Mouse (Mus musculus) lung, postnatal 25 days (tissue): ENCODE measurements around the gene Nfe2.
"Not testable (repeated sequence)": the region's sequence is repeated elsewhere in the genome, so short reads cannot be mapped to it uniquely, and the experiment has no call there.

Experiments
- DNase-seq: peaks from one replicate; pipeline ENCODE4 v3.0.0; 2022; ENCODE audit warnings: low spot score

Nfe2 gene

GRCm38 (mm10) chr15:103290843-103291242 lies 32.6 kb upstream of the Nfe2 start:
- DNase-seq = no peak

DNA sequence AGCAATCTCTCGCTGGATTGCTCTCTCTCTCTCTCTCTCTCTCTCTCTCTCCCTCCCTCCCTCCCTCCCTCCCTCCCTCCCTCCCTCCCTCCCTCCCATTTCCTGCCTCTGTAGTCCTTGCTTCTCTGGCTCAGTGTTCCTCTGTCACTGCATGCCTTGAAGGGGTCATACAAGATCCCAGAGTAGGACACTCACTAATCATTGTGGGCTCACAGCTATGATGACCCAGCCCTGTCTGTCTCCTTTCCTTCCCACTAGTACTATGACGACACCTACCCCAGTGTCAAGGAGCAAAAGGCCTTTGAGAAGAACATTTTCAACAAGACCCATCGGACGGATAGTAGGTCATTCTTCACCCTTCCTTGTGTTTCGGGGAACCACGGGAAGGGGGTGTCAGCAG lies 32.2 kb upstream of the Nfe2 start:
- DNase-seq = no peak

DNA sequence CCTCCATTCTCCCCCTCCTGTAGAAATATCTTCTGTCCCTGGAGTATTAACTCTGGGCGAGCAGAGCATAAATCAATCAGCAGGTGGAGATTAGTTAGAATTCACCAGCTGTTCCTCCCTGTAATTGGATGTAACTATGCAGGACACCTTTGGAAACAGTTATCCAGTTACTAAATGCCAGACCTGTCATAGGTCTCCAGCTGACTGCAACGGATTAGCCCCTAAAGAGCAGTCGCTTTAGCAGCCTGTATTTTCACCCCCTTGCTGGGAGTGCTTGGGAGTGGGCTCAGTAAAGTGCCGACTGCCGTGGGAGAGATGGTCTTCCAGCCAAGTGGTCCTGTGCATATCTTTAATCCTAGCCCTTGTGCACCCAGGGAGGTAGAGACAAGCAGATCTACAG lies 31.4 kb upstream of the Nfe2 start:
- DNase-seq = no peak

DNA sequence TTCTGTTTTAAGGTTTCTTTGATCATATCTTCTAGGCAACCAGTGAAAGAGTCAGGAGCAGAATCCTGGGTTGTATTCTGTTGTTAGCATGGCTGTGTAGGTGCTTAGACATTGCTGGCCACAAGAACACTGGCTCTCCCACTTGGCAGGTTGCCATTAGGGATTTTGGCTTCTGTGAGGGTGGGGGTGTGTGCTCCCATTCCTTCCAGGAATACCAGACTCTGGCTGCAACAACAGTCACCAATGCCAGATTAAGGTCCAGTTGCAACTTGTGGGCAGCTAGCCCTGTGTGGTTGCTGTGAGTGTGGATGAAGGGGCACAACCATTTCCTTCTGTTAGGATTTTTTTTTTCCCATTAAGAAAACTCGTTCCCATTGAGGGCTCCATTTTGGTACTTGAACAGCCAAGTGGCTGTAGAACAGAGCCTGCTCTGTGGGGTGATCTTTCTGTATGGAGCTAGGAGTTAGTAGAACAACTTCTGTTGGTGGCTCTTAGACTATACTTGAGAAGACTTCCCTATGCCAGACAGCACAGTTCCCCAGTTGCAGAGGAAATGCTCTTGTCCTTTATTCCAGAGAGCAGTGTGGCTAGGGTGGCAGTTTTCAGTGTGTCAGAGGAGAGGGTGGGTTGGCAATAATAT lies 27.7 kb upstream of the Nfe2 start:
- peak; percentile 29 for DNase-seq

DNA sequence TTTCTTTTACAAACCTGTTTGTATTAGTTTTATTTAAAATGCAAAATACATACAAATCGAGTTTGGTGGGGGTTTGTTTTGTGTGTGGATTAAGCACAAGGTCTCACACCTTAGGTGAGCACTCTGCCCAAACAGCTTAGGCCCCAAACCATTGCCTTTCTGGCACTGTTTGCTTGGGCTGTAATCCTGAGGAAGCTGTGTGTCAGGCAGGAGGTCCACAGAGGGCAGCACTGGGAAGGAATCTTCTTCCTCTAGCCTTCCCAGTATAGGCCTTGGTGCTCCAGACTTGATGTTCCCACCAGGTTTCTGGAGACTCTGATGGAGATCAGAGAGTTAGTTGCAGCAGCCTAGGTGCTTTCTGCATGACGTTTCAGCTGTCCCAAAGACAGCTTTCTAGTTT lies 26.4 kb upstream of the Nfe2 start:
- DNase-seq = no peak

DNA sequence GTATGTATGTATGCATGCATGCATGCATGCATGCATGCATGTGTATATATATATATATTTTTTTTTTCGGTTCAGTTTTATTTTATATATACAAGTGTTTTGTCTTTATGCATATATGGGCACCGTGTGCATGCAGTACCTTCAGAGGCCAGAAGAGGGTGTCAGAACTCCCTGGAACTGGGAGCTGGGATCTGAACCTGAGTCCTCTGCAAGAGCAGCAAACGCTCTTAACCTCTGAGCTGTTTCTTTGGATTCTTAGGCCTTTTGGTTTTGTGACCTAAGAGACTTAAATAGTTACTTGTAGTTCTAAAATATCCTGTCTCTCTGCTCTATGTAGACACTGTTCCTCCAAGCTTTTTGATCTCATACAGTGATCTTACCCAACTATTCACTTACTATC lies 25.9 kb upstream of the Nfe2 start:
- no peak for DNase-seq

- no peak for DNase-seq
Measured at GRCm38 (mm10) chr15:103281465-103282205, 23.4 kb upstream of the Nfe2 start.

DNA sequence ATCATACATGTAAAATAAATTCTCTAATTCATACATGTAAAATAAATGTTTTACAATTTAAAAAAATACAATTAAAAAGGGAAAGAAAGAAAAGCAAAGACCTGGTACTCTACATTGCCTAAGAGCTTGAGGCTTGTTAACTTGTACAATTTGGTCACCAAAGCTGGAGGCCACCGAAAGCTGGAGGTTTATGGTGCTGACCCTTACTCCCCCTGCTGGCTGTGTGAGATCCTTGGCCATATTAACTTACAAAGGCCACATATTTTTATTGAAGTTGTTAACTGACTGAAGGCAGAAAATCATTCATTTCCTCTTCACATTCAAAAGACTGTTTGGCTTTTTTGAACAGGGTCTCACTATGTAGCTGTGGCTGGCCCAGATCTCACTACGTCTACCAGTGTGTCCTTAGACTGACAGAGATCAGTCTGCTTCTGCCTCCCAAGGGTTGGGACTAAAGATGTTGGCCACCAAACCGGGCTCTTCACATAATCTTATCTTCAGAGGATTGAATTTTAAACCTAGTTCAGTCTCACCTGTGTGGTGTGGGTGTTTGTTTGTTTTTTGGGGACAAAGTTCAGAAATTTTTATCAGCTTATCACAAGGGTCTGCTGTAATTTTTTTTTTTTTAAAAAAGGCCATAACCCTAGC lies 22.7 kb upstream of the Nfe2 start:
- no peak for DNase-seq

GRCm38 (mm10) chr15:103279750-103280149 lies 21.5 kb upstream of the Nfe2 start:
- no peak for DNase-seq

DNA sequence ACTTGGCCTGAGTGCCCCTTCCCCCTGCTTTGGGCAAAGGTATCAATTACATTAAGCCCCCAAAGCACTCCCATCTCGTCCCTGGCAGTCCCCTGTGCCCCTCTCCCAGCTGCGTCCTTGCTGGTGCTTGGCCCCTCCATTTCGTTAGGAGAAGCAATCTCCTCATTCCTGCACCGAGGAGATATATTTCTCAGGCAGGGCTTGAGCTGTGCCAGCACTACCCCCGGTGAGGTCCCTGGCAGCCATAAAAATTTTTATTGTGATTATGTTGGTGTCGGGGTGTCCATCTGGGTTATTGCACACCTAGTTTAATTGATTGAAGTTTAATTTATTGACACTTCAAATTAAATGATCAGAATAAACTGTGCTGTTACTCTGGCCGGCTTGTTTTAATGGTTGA lies 19.7 kb upstream of the Nfe2 start:
- DNase-seq = no peak

DNA sequence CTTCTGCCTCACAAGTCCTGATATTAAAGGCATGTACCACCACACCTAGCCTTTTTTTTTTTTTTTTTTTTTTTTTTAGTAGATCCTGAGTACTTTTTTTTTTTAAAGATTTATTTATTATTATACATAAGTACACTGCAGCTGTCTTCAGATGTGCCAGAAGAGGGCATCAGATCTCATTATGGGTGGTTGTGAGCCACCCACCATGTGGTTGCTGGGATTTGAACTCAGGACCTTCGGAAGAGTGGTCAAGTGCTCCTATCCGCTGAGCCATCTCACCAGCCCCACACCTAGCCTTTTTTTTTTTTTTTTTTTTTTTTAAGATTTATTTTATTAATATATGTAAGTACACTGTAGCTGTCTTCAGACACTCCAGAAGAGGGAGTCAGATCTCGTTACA lies 17.7 kb upstream of the Nfe2 start:
- DNase-seq = not testable (repeated sequence)

DNA sequence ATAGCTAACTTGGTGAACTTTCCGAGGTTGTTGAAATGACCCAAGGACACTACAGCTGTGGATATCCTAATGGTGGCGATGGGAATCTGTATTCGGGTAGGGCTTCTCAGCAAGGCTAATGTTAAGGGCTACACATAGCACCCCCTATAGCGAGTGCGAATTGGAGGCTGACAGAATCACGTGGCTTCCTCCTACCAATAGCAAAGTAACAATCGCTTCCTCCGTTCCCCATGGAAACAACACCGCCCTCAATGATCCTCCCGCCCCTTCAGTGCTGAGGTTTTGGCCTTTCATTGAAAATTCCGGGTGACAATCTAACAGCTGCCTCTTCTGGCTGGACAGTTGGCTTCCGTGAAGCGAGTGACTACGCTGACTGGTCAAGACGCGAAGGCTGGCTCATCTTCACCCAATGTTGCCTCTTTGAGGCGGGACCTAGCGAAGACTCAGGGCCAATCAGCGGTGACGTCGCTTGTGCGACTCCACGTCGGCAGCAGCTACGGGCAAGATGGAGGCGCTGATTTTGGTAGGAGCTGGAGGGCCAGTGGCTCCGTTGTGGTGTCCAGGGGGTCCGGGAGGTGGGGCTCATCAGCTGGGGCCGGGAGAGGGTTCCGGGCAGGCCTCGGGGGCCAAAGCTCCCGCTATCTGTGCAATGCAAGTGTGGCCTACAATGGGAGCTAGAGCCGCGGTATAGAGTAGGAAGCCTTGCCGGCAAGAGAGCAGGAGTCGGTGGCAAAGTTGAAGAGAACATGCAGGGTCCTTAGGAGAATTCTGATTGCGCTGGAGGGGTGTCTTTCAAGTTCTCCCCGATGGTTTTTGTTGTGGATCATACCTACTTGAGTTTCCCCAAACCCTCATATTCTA lies 14.4 kb upstream of the Nfe2 start, which contains the start of gene Copz1:
Copz1 (plus strand) TSS at position 296 of the 861 bp plus-strand sequence.
- peak; percentile 99 for DNase-seq

DNA sequence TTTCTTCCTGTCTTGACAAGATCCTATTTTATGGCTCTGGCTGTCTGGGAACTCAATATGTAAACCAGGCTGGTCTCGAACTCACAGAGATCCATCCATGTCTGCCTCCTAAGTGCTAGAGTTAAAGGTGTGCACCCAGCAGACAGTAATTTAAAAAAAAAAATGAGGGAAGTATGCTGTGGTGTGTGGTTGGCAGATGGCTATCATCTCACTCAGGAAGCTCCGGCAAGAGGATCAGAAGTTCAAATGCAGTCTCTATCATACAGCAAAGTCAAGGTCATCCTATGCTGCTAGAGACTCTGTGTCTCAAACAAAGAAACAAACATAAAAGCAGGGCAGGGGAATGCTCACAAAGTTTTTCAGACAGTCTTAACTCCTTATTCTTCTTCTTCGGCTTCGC lies 10.7 kb upstream of the Nfe2 start:
- DNase-seq = no peak

DNA sequence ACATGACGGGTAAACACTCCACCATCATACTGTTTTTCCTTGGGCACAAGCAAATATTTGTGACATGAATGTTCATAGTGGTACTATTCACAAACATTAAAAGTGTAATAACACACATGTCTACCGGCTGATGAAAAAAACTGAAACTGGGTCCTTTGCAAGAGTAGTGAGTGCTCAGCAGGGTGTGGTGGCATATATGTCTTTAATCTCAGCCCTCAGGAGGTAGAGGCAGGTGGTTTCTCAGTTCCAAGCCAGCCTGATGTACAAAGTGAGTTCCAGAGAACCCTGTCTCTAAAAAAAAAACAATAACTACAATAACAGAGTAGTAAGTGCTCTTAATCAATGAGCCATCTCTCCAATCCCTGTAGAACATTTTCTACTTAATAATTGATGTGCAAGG lies 6.6 kb upstream of the Nfe2 start:
- DNase-seq = no peak

DNA sequence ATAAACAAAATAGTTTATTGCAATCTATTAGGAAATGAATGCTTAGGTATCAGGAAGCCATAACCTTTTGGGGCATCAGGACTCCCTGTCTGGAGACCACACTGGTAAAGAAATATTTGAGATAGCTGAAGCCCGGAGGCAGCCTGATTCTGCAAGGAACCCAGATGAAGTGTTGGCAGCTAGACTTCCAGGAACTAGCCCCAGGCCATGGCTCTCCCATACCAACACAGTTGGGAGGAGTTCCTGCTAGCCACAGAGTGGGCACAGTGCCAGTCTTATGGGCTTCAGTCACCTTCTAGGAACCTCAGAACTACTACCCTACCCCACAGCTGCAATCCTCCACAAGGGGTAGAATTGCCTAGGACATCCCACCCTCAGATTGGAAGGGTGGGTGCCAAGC lies 1.8 kb upstream of the Nfe2 start:
- no peak for DNase-seq

GRCm38 (mm10) chr15:103259162-103259561 lies 959 bp upstream of the Nfe2 start:
- DNase-seq = no peak

DNA sequence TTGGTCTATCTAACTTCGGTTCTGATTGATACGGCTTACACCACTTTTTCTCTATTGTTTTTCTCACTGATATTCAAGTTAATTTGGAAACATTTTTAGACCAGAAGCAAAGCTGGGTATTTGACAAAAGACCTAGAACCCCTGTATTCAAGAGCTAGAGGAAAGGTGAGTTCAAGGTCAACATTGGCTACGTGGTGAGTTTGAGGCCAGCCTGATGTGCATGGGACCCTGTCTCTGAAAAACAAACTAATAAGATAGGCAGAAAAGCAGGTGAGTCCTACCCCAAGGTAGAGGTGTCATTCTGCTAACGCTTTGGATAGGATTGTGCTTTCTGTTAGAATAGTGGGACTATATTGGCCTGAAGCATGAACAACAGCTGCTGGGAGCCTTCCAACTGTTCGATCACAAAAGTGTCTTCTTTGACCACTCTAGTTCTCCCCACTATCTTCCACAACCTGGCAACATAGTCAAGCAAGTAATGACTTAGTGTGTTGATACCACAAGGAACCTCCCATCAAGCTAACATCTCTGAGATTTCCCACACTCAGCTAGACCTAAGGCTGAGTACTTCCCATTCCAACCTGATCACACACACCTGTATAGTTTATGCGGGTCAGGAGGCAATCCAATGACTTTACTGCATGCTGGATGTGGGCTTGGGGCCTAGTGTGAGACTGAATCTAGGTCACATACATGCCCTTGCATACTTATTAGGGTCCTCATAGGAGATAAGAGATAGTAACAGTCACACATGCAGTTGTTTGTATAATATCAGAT lies 1.8 kb downstream of the Nfe2 start:
- DNase-seq = no peak

GRCm38 (mm10) chr15:103255169-103255568 lies 3.0 kb downstream of the Nfe2 start:
- peak; percentile 43 for DNase-seq

GRCm38 (mm10) chr15:103253352-103253751 lies 4.9 kb downstream of the Nfe2 start:
- no peak for DNase-seq

DNA sequence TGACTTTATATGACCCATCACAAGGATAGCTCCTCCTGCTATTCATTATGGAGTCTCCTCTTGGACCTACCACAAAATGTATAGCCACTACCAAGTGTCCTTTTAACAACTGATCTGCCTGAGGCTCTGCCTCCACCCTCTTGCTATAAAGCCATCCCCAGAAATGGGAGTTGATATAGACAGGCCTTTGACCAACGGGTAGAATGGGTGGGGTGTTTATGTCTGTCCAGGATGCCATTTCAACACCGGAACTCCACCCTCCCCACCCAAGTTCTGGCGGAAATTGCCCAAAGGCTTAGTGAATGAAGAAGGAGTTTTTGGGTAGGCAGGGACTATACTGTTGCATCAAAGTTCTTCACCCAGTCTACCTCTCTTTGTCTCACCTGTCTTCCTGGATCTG lies 5.5 kb downstream of the Nfe2 start:
- peak; percentile 52 for DNase-seq

- DNase-seq = no peak
Measured at GRCm38 (mm10) chr15:103251595-103251994, 6.6 kb downstream of the Nfe2 start.
